In genomic region chr9:94925845-94926244, GRCm38 (mm10) we compare ENCODE assay signal across 29 mouse cellular contexts.
DNase-seq lines count a peak whose midpoint lies in the region; ATAC-seq and TF ChIP-seq lines count a peak whose summit lies in the region.
"Had no signal": no experiment of that assay in that cellular context is flagged by ENCODE, and none has a peak within 500 bp of the region (broad histone marks: within the 10 kb centered on the region; RNA-seq: fewer than 3 reads in every experiment).

No protein-coding gene starts in this region.

- H3K4me3 ChIP-seq in limb, embryonic 14.5 days (replicated peaks; ENCODE audit: low read length) = no peak overlapping the region
- no peak overlapping the region for H3K4me3 ChIP-seq in limb, embryonic 10.5 days
- H3K4me3 ChIP-seq: embryonic facial prominence, embryonic 12.5 days; forebrain, embryonic 15.5 days; heart, embryonic 10.5 days; hindbrain, embryonic 12.5 days; left cerebral cortex, adult 2 months; limb, embryonic 15.5 days; midbrain, embryonic 13.5 days had no signal

- H3K4me1 ChIP-seq in limb, embryonic 14.5 days (ENCODE audit: control insufficient read depth, insufficient read depth, low read length) = 0 out of 2 replicates have a peak, but pooled peaks cover 4% of the 10 kb centered on the region
- H3K4me1 ChIP-seq in limb, embryonic 10.5 days = 0 out of 2 replicates have a peak, but pooled peaks cover 2% of the 10 kb centered on the region
- H3K4me1 ChIP-seq: embryonic facial prominence, embryonic 12.5 days; forebrain, embryonic 15.5 days; hindbrain, embryonic 12.5 days; limb, embryonic 15.5 days; megakaryocyte, embryonic 14.5 days; midbrain, embryonic 13.5 days had no signal

- H3K9me3 ChIP-seq in limb, embryonic 14.5 days (ENCODE audit: control insufficient read depth, low read length) = no peaks in the 10 kb centered on the region
- H3K9me3 ChIP-seq in limb, embryonic 10.5 days (replicated peaks) = no peaks in the 10 kb centered on the region
- H3K9me3 ChIP-seq: heart, embryonic 10.5 days; limb, embryonic 15.5 days; megakaryocyte, embryonic 14.5 days had no signal

- 52% methylated on average over 3 of the region's 3 CpGs for WGBS in limb, embryonic 14.5 days
- WGBS in limb, embryonic 10.5 days = 81% methylated on average over 3 of the region's 3 CpGs

- no peak for TF ChIP-seq POLR2A in limb, embryonic 14.5 days (IDR thresholded peaks at IDR 0.05; ENCODE audit: borderline replicate concordance, extremely low read depth, insufficient read depth, insufficient read length)

- H3K27ac ChIP-seq in limb, embryonic 14.5 days (replicated peaks; ENCODE audit: low read depth, low read length) = no peak overlapping the region
- H3K27ac ChIP-seq in limb, embryonic 10.5 days = no peak overlapping the region
- H3K27ac ChIP-seq: embryonic facial prominence, embryonic 12.5 days; forebrain, embryonic 15.5 days; heart, embryonic 10.5 days; hindbrain, embryonic 12.5 days; left cerebral cortex, adult 2 months; limb, embryonic 15.5 days; liver, embryonic 14.5 days; midbrain, embryonic 13.5 days had no signal

- no peaks in the 10 kb centered on the region for H3K27me3 ChIP-seq in limb, embryonic 14.5 days (ENCODE audit: control insufficient read depth, insufficient read depth, low read length)
- H3K27me3 ChIP-seq in limb, embryonic 10.5 days (ENCODE audit: low read depth, poor library complexity, severe bottlenecking) = no peaks in the 10 kb centered on the region
- H3K27me3 ChIP-seq: embryonic facial prominence, embryonic 12.5 days; forebrain, embryonic 15.5 days; hindbrain, embryonic 12.5 days; limb, embryonic 15.5 days; midbrain, embryonic 13.5 days had no signal

- no peak overlapping the region for H3K9ac ChIP-seq in limb, embryonic 14.5 days (ENCODE audit: low read depth, low read length, severe bottlenecking)
- H3K9ac ChIP-seq: embryonic facial prominence, embryonic 12.5 days; forebrain, embryonic 15.5 days; hindbrain, embryonic 12.5 days; limb, embryonic 15.5 days; liver, embryonic 14.5 days; midbrain, embryonic 13.5 days had no signal

- H3K4me2 ChIP-seq in limb, embryonic 14.5 days (replicated peaks; ENCODE audit: low read depth, low read length, severe bottlenecking) = no peak overlapping the region
- H3K4me2 ChIP-seq: embryonic facial prominence, embryonic 12.5 days; forebrain, embryonic 15.5 days; hindbrain, embryonic 12.5 days; limb, embryonic 15.5 days; midbrain, embryonic 13.5 days had no signal

- DNase-seq in gastrocnemius, adult 18-20 months (ENCODE audit: low spot score) = peak; percentile 14
- DNase-seq in gastrocnemius, postnatal 25 days = no peak
- peak; percentile 51 for DNase-seq in limb, embryonic 14.5 days (ENCODE audit: low spot score)
- DNase-seq in limb, embryonic 10.5 days (ENCODE audit: low spot score) = no peak
- DNase-seq in retina, embryonic 14.5 days (ENCODE audit: low spot score) = peak; percentile 9
- no peak for DNase-seq in retina, postnatal 1 day
- no peak for DNase-seq in spleen, postnatal 36 days (ENCODE audit: low spot score in 2 of 2)
- DNase-seq: adrenal gland, postnatal 25 days; cerebellum, adult 8-10 months; embryo, embryonic 11 days; heart, adult 11 months; heart, postnatal 36 days; kidney, adult 9 months; kidney, postnatal 10 days; lung, adult 2 months; lung, postnatal 4 days; right cerebral cortex, postnatal 4 days; thymus, postnatal 4 days had no signal

- ATAC-seq in limb, embryonic 14.5 days (ENCODE audit: low FRiP score, low read depth) = no peak
- ATAC-seq: CD4-positive, CD25-positive, alpha-beta regulatory T cell, adult 4 months; forebrain, embryonic 15.5 days; intestine, postnatal 0 days; midbrain, embryonic 13.5 days had no signal

- no peaks in the 10 kb centered on the region for H3K36me3 ChIP-seq in limb, embryonic 14.5 days (ENCODE audit: control insufficient read depth, insufficient read depth, low read length)
- no peaks in the 10 kb centered on the region for H3K36me3 ChIP-seq in limb, embryonic 10.5 days
- H3K36me3 ChIP-seq: embryonic facial prominence, embryonic 12.5 days; forebrain, embryonic 15.5 days; heart, embryonic 10.5 days; hindbrain, embryonic 12.5 days; limb, embryonic 15.5 days; midbrain, embryonic 13.5 days had no signal

Comparison
In these comparisons a context has a peak if more than half of its experiments do, and no peak if none do; other contexts are left out.
1. DNase-seq: peak in gastrocnemius, adult 18-20 months (single experiment), limb, embryonic 14.5 days (single experiment) and retina, embryonic 14.5 days (single experiment); none in gastrocnemius, postnatal 25 days (single experiment), limb, embryonic 10.5 days (single experiment), retina, postnatal 1 day (single experiment) and spleen, postnatal 36 days (0 of 2).